Mouse (Mus musculus): ENCODE measurements at regions not wholly inside any gene's neighbourhood (a gene's known extent, or its start where the extent isn't known, plus 50 kb on each side); places are given as distances from the start of the nearest gene placed in this dataset.

DNA sequence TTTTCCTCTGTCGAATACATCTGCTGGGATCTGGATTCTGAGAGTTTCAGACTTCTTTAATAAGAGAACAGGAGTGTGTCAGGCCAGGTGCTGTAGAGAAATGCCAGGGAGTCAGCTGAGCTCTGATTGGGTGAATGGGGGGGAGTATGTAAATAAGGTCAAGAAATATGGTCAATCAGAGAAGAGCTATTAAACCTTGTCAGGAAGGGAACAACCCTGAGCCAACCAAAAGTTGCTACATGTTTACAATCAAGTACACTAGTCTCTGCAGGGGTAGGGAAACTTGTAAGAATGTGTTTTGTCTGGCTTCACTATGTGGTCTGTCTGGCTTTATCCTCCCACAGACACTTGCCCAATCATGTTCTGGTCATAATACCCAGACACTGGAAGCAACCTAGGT lies 60.4 kb upstream of the Thpo start:
- Histone ChIP-seq H3K79me3 (ENCODE audit: low read depth) (no peaks in the 10 kb centered on the region), H3K79me2 (ENCODE audit: control insufficient read depth, insufficient read depth) (no peaks in the 10 kb centered on the region), H3K27me3 (ENCODE audit: control insufficient read depth, insufficient read depth, insufficient read length) (no peaks in the 10 kb centered on the region), H3K4me3 (ENCODE audit: insufficient read depth, poor library complexity, severe bottlenecking) (no peak overlapping the region), H3K36me3 (ENCODE audit: control insufficient read depth, insufficient read depth) (no peaks in the 10 kb centered on the region), H3ac (ENCODE audit: control insufficient read depth, insufficient read length, low read depth) (no peak overlapping the region)
- TF ChIP-seq MYOG (IDR thresholded peaks at IDR 0.05; ENCODE audit: control insufficient read depth, extremely low read depth, insufficient read length) (no peak), CTCF (IDR thresholded peaks at IDR 0.05; ENCODE audit: control insufficient read depth, insufficient read depth, insufficient read length) (no peak), CEBPB (IDR thresholded peaks at IDR 0.05; ENCODE audit: low read depth) (no peak), USF1 (IDR thresholded peaks at IDR 0.05; ENCODE audit: low read depth) (no peak), FOSL1 (IDR thresholded peaks at IDR 0.05; ENCODE audit: insufficient read depth, low read length, poor library complexity, severe bottlenecking) (no peak), MAX (IDR thresholded peaks at IDR 0.05) (no peak), MYOD1 (IDR thresholded peaks at IDR 0.05; ENCODE audit: control insufficient read depth, insufficient read length, low read depth) (no peak)
